Mouse (Mus musculus): Measurements from ENCODE around the gene Nelfb.

DNA sequence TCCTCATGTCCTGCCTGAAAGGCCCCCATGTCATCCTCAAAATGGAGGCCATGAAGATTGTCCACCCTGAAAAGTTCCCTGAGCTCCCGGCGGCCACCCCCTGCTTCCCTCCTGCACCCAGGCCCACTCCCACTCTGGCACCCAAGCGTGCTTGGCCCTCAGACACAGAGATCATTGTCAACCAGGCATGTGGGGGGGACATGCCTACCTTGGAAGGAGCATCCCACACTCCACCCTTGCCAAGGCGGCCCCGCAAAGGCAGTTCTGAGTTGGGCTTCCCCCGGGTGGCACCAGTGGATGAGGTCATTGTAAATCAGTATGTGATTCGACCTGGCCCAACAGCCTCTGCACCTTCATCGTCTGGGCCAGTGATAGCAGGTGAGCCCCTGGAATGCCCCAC is 32.1 kb upstream of the Nelfb start:
- TF ChIP-seq GATA1 (IDR thresholded peaks at IDR 0.05; ENCODE audit: borderline replicate concordance, low read length) (no peak), FLI1 (IDR thresholded peaks at IDR 0.05; ENCODE audit: low read length) (no peak)
